Mouse (Mus musculus): ENCODE measurements around the gene Lgi4. TPM values are rescaled to one million over a fixed set of nuclear protein-coding genes. Genes with fewer than 3 reads are reported as not detected.
A peak's percentile ranks its signal among the peaks of the same experiment; 100 is the strongest.

Gene Lgi4
- total RNA-seq, 4 experiments from 2014 or later, result 35.0 to 50.6 (median 40.8) TPM

GRCm38 (mm10) chr7:31051321-31052021 lies 7.7 kb upstream of the Lgi4 start, which contains the start of gene Fxyd7:
Gene Fxyd7 (minus strand): TSS chr7:31051467.
- peak in 1 of 2 experiments; percentile 26 for DNase-seq (ENCODE audit: low spot score in 2 of 2)

GRCm38 (mm10) chr7:31052251-31052635 lies 6.9 kb upstream of the Lgi4 start:
- no peak for DNase-seq (ENCODE audit: low spot score in 2 of 2)

- DNase-seq (ENCODE audit: low spot score in 2 of 2), result peak; percentile 56 to 85
These were observed 6.3 kb upstream of the Lgi4 start for GRCm38 (mm10) chr7:31052636-31053434.

GRCm38 (mm10) chr7:31053882-31054447 lies 5.2 kb upstream of the Lgi4 start:
- no peak for DNase-seq (ENCODE audit: low spot score in 2 of 2)

GRCm38 (mm10) chr7:31054661-31055320 lies 4.4 kb upstream of the Lgi4 start:
- DNase-seq (ENCODE audit: low spot score in 2 of 2), result no peak

GRCm38 (mm10) chr7:31055354-31055824 lies 3.8 kb upstream of the Lgi4 start:
- DNase-seq (ENCODE audit: low spot score in 2 of 2), result no peak

GRCm38 (mm10) chr7:31055883-31056282 lies 3.3 kb upstream of the Lgi4 start:
- no peak for DNase-seq (ENCODE audit: low spot score in 2 of 2)

GRCm38 (mm10) chr7:31056448-31056847 lies 2.7 kb upstream of the Lgi4 start:
- DNase-seq (ENCODE audit: low spot score in 2 of 2), result no peak

GRCm38 (mm10) chr7:31057071-31057470 lies 2.1 kb upstream of the Lgi4 start, which contains the start of gene Fxyd1:
Gene Fxyd1 (minus strand): TSS chr7:31057199.
- DNase-seq (ENCODE audit: low spot score in 2 of 2), result no peak

GRCm38 (mm10) chr7:31057730-31058129 lies 1.4 kb upstream of the Lgi4 start:
- DNase-seq (ENCODE audit: low spot score in 2 of 2), result no peak

GRCm38 (mm10) chr7:31058211-31058610 lies 931 bp upstream of the Lgi4 start:
- DNase-seq (ENCODE audit: low spot score in 2 of 2), result no peak

- no peak for DNase-seq (ENCODE audit: low spot score in 2 of 2)
These were observed 928 bp downstream of the Lgi4 start for GRCm38 (mm10) chr7:31059919-31060620.

GRCm38 (mm10) chr7:31060621-31061010 lies 1.5 kb downstream of the Lgi4 start:
- no peak for DNase-seq (ENCODE audit: low spot score in 2 of 2)

GRCm38 (mm10) chr7:31063074-31063560 lies 4.0 kb downstream of the Lgi4 start:
- no peak for DNase-seq (ENCODE audit: low spot score in 2 of 2)

GRCm38 (mm10) chr7:31067836-31068235 lies 8.7 kb downstream of the Lgi4 start:
- DNase-seq (ENCODE audit: low spot score in 2 of 2), result no peak

GRCm38 (mm10) chr7:31069491-31069890 lies 10.3 kb downstream of the Lgi4 start:
- DNase-seq (ENCODE audit: low spot score in 2 of 2), result no peak

- no peak for DNase-seq (ENCODE audit: low spot score in 2 of 2)
These were observed 11.2 kb downstream of the Lgi4 start for GRCm38 (mm10) chr7:31070324-31070723.

GRCm38 (mm10) chr7:31072326-31072725 lies 13.2 kb downstream of the Lgi4 start:
- DNase-seq (ENCODE audit: low spot score in 2 of 2), result no peak

GRCm38 (mm10) chr7:31073546-31073945 lies 14.4 kb downstream of the Lgi4 start:
- DNase-seq (ENCODE audit: low spot score in 2 of 2), result no peak

- no peak for DNase-seq (ENCODE audit: low spot score in 2 of 2)
These were observed 15.0 kb downstream of the Lgi4 start for GRCm38 (mm10) chr7:31074061-31074712.

Data from left cerebral cortex, adult 8-10 months (tissue).